Mouse (Mus musculus) splenic B cell, adult 2 months (primary cell): ENCODE measurements around the gene Galnt12.

Source experiments
- DNase-seq: peaks from one replicate; pipeline ENCODE4 v3.0.0-alpha.2; 2011; ENCODE audit warnings: low read depth, low spot score
- H3K27me3 ChIP-seq: 2 replicates; pipeline ENCODE4 v1.6.1; 2012; ENCODE audit warnings: mild to moderate bottlenecking, low read length, moderate library complexity, mixed read lengths; ENCODE audit not compliant: control insufficient read depth, poor library complexity, insufficient read depth, severe bottlenecking
- H3K36me3 ChIP-seq: 2 replicates; pipeline ENCODE4 v1.6.1; 2012; ENCODE audit warnings: mild to moderate bottlenecking, low read length, moderate library complexity, mixed read lengths; ENCODE audit not compliant: control insufficient read depth, poor library complexity, insufficient read depth, severe bottlenecking

Galnt12 gene

DNA sequence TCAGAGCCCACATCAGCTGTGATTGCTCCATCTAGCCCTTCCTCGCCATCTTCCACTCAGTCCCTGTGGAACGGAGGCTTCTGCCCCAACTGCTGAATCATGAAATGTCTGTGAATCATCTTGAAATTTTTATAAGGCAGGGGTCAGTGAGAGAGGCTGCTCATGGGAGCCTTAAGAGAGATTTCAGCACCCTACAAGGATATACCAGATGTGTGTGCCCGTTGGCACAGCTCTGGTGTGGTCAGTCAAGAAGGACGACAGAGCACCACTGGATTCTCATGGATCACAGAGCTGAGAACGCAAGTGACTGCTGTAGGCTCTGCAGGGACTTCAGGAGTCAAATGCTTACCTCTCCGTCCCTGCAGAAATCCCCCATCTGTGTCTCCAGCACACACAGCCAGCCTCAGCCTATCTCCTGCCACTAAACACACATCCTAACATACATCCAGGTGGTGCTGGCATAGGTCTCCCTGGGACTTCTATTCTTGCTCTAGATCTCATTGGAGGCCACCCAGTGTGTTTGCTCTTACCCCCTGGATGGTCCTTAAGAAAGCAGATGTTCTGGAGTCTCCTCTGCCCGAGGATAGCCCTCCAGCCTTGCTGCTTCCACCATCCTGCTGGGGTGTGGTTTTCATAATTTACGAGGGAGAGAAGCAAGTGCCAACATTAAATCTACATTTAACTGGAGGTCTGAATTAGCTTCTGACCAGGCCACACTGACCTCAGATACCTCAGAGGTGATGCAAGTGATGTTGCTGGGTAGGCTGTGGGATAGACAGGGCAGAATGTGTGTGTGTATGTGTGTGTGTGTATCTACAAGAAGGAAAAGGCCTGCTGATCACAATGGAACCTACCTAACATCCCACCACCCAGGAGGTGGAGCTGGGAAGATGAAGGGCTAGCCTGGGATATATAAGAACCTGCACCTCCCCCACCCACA is 38.7 kb downstream of the Galnt12 start:
- H3K36me3 ChIP-seq = no peaks in the 10 kb centered on the region

DNA sequence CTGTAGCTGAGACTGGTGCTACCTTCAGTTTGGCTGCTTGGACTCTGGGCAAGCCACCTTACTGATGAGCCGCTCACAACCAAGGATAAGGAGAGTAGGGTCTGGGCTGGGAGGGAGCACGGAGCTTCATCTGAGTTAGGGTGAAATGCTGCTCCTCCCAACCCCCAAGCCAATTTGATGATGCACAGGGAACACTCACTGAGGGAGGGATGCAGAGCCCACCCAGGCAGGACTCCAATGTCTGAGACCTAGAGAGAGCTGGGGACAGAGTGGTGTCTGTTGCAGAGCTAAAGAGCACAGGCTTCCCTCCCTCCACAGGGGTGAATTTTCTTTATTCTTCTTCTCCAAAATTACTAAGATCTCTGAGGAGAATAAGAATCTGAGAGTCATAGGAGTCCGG is 40.2 kb downstream of the Galnt12 start:
- Histone ChIP-seq H3K36me3 (no peaks in the 10 kb centered on the region), H3K27me3 (no peaks in the 10 kb centered on the region)
- no peak for DNase-seq

More for the DNA sequence above, 38.7 kb downstream of the Galnt12 start:
- no peaks in the 10 kb centered on the region for H3K27me3 ChIP-seq
- no peak for DNase-seq

DNA sequence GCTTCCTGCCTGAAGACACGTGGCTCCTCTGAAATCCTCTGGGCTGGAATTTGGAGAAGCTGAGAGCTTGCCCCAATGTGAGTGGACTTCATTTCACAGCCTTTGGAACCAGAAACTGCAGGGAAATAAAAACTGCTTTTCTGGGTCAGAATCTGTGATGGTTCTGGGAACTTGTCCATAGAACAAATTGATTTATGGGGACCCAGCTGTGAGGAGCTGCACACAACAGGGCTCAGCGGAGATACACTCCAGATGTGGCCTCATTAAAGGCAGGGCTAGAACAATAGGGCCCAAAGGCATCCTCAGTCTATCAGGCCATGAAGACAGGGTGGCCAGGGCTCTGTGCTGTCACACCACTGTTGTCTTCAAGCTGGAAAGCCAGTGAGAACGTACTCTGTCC is 40.7 kb downstream of the Galnt12 start:
- H3K27me3 ChIP-seq = no peaks in the 10 kb centered on the region
- H3K36me3 ChIP-seq = no peaks in the 10 kb centered on the region
- DNase-seq = no peak

GRCm38 (mm10) chr4:47136699-47137101 is 45.0 kb downstream of the Galnt12 start:
- H3K27me3 ChIP-seq = no peaks in the 10 kb centered on the region
- no peak for DNase-seq
- H3K36me3 ChIP-seq = no peaks in the 10 kb centered on the region

GRCm38 (mm10) chr4:47137479-47137878 is 45.8 kb downstream of the Galnt12 start:
- Histone ChIP-seq H3K36me3 (no peaks in the 10 kb centered on the region), H3K27me3 (no peaks in the 10 kb centered on the region)
- no peak for DNase-seq

DNA sequence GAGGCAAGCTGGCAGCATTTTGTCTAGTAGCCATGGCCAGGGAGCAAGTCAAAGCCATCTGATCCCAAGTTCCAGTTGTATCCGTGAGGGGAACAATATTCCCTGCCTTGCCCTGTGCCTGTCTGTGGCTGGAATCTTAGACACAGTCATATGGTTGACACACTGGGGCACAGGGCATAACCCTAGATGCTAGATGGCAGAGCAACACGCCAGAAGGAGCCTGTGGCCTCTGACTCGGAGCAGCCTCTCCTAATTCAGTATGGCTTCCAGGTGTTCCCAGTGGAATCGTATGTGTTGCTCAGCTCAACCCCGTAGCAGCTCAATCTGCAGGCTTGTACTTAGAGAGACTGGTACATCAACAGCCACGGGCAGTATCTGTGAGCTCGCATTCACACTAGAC is 46.7 kb downstream of the Galnt12 start:
- DNase-seq = no peak
- Histone ChIP-seq H3K27me3 (no peaks in the 10 kb centered on the region), H3K36me3 (no peaks in the 10 kb centered on the region)

GRCm38 (mm10) chr4:47138967-47139777 is 47.5 kb downstream of the Galnt12 start:
- no peaks in the 10 kb centered on the region for H3K36me3 ChIP-seq
- DNase-seq = no peak
- no peaks in the 10 kb centered on the region for H3K27me3 ChIP-seq

GRCm38 (mm10) chr4:47140301-47140700 is 48.6 kb downstream of the Galnt12 start:
- no peak for DNase-seq
- Histone ChIP-seq H3K27me3 (no peaks in the 10 kb centered on the region), H3K36me3 (no peaks in the 10 kb centered on the region)

DNA sequence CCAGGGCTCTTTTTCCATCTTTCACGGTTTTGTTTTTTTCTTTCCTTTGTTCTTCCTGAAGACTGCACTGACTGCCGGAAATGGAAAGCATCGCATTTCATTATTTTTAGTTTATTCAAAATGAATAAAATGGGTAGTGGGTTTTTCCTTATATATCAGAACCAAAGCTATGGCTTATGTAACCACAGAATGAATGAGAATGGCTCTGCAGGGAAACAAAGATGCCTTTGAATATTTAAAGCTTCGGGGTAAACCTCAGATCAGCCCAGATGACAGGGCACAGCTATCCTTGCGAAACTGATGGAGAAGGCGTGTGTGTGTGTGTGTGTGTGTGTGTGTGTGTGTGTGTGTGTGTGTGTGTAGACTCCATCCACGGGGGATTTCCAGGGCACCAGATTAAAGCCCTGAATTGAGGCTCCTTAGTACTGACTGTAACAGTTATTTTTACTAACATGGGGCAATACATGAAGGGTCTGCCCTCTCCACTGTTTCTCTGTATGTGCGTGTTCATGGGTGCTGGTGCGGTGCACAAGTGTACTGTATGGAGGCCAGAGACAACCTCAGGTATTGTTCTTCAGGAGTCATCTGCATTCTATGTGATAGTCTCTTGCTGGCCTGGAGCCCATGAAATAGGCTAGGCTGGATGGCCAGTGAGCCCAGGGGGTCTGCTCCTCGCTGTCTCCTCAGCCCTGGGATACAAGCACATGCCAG is 49.9 kb downstream of the Galnt12 start:
- no peak for DNase-seq
- H3K36me3 ChIP-seq = no peaks in the 10 kb centered on the region
- no peaks in the 10 kb centered on the region for H3K27me3 ChIP-seq

DNA sequence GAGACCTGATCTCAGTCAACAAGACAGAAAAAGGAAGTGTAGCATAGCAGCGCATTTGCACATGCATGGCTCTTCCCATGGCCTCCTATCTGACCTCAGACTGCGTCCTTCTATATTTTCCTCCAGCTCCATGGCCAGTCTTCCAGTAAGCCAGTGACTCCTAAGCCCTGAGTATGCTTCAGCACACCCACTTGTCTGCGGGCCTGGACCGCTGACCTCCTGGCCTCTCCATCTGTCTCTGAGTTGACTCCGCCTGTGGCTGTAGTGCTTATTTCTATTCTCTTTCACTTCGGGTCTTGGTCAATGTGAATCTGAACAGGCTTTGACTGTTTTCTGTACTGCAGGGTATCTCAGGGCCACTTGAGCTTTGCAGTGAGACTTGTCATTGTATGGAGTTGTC is 52.1 kb downstream of the Galnt12 start:
- Histone ChIP-seq H3K36me3 (no peaks in the 10 kb centered on the region), H3K27me3 (no peaks in the 10 kb centered on the region)
- no peak for DNase-seq

GRCm38 (mm10) chr4:47145341-47145740 is 53.6 kb downstream of the Galnt12 start:
- H3K36me3 ChIP-seq = no peaks in the 10 kb centered on the region
- no peak for DNase-seq
- H3K27me3 ChIP-seq = no peaks in the 10 kb centered on the region

DNA sequence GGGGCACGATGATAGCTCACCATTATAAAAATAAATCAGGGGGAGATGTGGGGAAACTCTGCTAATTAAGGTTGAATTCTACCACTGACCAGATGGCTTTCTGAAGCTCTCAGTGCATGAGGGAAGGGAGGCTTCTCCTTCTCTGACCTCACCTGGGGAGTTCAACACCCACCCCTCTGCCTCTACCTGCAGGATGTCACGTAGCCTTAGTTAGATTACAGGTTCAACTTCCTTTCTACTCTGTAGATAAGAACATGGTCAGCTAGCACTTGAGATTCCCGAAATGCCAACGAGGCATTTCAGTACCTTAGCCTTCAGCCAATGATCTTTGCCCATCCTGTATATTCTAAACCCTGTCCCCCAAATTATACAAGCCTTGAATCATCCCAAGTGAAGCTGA is 54.9 kb downstream of the Galnt12 start:
- DNase-seq = no peak
- Histone ChIP-seq H3K27me3 (no peaks in the 10 kb centered on the region), H3K36me3 (no peaks in the 10 kb centered on the region)

DNA sequence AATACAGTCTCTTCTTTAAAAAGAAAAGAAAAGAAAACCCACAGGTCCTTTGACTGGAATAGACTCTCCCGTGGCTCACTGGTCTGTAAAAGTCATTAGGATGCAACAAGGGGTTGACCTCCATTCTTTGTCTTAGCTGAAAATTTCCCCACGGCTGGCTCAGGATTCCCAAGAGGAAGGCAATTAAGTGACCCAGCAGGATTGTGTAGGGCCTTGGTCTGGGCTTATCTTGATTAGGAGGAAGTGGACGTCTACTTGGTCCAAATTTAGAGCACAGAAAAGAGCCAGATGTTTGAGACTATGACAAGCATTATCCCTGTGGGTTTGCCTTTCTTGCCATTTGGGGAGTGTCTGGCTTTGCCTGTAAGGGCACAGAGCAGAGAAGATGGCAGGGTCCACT is 58.3 kb downstream of the Galnt12 start:
- DNase-seq = no peak
- Histone ChIP-seq H3K27me3 (no peaks in the 10 kb centered on the region), H3K36me3 (no peaks in the 10 kb centered on the region)

GRCm38 (mm10) chr4:47150806-47151205 is 59.1 kb downstream of the Galnt12 start:
- no peaks in the 10 kb centered on the region for H3K27me3 ChIP-seq
- DNase-seq = no peak

More at GRCm38 (mm10) chr4:47150806-47151205, 59.1 kb downstream of the Galnt12 start:
- H3K36me3 ChIP-seq = no peaks in the 10 kb centered on the region
